Mouse (Mus musculus): ENCODE data around the gene Ntsr1. TPM values are rescaled to one million over a fixed set of nuclear protein-coding genes. Genes with fewer than 3 reads are reported as not detected.

The Ntsr1 gene
- polyA plus RNA-seq, 1 experiment from 2014 or later, result 1.9 TPM

DNA sequence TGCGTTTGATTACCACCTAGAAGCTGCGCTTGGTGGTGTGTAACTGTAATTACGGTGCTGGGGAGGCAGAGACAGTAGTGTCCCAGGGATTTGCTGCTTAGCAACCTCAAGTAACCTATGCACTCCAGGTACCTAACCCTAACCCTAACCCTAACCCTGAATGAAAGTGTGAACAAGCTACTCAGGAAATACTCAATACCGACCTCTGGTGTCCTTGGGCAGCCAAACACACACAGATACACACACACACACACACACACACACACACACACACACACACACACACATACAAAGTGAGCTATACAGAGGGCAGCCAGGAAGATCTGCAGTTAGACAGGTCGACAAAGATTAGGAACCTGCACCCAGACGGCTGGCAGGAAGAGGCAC lies 89.0 kb downstream of the Ntsr1 start:
- H3K9me3 ChIP-seq (replicated peaks; ENCODE audit: control insufficient read depth, low read length), result no peaks in the 10 kb centered on the region
- no peaks in the 10 kb centered on the region for H3K27me3 ChIP-seq (ENCODE audit: control insufficient read depth, insufficient read depth, low read length)
- H3K36me3 ChIP-seq (ENCODE audit: control insufficient read depth, insufficient read depth), result peaks cover 30% of the 10 kb centered on the region
- 47% methylated on average over 6 of the region's 6 CpGs for WGBS
- peaks cover 10% of the 10 kb centered on the region for H3K4me1 ChIP-seq (ENCODE audit: control insufficient read depth, insufficient read depth, low read length)
- 0 out of 2 replicates have a peak, but pooled peaks have one; percentile 7 for ATAC-seq (replicated peaks; ENCODE audit: extremely low read depth, insufficient read depth, low FRiP score)
- H3K27ac ChIP-seq (ENCODE audit: low read length), result peak overlapping the region; percentile 83
- peak overlapping the region; percentile 83 for H3K4me2 ChIP-seq (ENCODE audit: low read depth, low read length)
- peak overlapping the region; percentile 89 for H3K9ac ChIP-seq (ENCODE audit: low read length)
- H3K4me3 ChIP-seq (ENCODE audit: low read length), result peak overlapping the region; percentile 78

GRCm38 (mm10) chr2:180589123-180589831 lies 89.5 kb downstream of the Ntsr1 start, which contains the start of gene Ogfr:
Gene Ogfr, plus strand, starts transcription at chr2:180589245.
- WGBS, result under 1% methylated on average over 66 of the region's 67 CpGs
- H3K27ac ChIP-seq (ENCODE audit: low read length), result peak within 1 kb of the TSS; percentile 83
- H3K9me3 ChIP-seq (replicated peaks; ENCODE audit: control insufficient read depth, low read length), result no peaks in the 10 kb centered on the region
- peak within 1 kb of the TSS; percentile 78 for H3K4me3 ChIP-seq (ENCODE audit: low read length)
- H3K27me3 ChIP-seq (ENCODE audit: control insufficient read depth, insufficient read depth, low read length), result no peaks in the 10 kb centered on the region
- H3K36me3 ChIP-seq (ENCODE audit: control insufficient read depth, insufficient read depth), result peaks cover 34% of the 10 kb centered on the region
- peak within 1 kb of the TSS; percentile 89 for H3K9ac ChIP-seq (ENCODE audit: low read length)
- peak; percentile 94 for ATAC-seq (replicated peaks; ENCODE audit: extremely low read depth, insufficient read depth, low FRiP score)
- peak within 1 kb of the TSS; percentile 83 for H3K4me2 ChIP-seq (ENCODE audit: low read depth, low read length)
- peaks cover 8% of the 10 kb centered on the region for H3K4me1 ChIP-seq (ENCODE audit: control insufficient read depth, insufficient read depth, low read length)

Other genes with a start within 250 kb of the Ntsr1 start
- gene Rps21, start 242.6 kb upstream of the Ntsr1 start, polyA plus RNA-seq (2015; fragmentation: Nextera tagmentation; extraction: Ambion mirVana), result 208 and 247 TPM in 2 replicates
- 6.1 and 9.9 TPM in 2 replicates for gene Cables2, start 226.5 kb upstream of the Ntsr1 start, polyA plus RNA-seq (2015; fragmentation: Nextera tagmentation; extraction: Ambion mirVana)
- gene Rbbp8nl, start 210.1 kb upstream of the Ntsr1 start, polyA plus RNA-seq (2015; fragmentation: Nextera tagmentation; extraction: Ambion mirVana), result 0.05 and 0.22 TPM in 2 replicates
- gene Gata5, start 165.3 kb upstream of the Ntsr1 start, polyA plus RNA-seq (2015; fragmentation: Nextera tagmentation; extraction: Ambion mirVana), result 3.9 and 5.7 TPM in 2 replicates
- gene Slco4a1, start 43.7 kb upstream of the Ntsr1 start, polyA plus RNA-seq (2015; fragmentation: Nextera tagmentation; extraction: Ambion mirVana), result 0.84 and 2.1 TPM in 2 replicates
- gene Mrgbp, start 81.3 kb downstream of the Ntsr1 start, polyA plus RNA-seq (2015; fragmentation: Nextera tagmentation; extraction: Ambion mirVana), result 25.4 and 29.1 TPM in 2 replicates
- 47.3 and 53.0 TPM in 2 replicates for gene Ogfr, start 89.3 kb downstream of the Ntsr1 start, polyA plus RNA-seq (2015; fragmentation: Nextera tagmentation; extraction: Ambion mirVana)
- gene Col9a3, start 97.8 kb downstream of the Ntsr1 start, polyA plus RNA-seq (2015; fragmentation: Nextera tagmentation; extraction: Ambion mirVana), result 11.7 and 13.1 TPM in 2 replicates
- not detected in 2 replicates for gene Tcfl5, start 142.7 kb downstream of the Ntsr1 start, polyA plus RNA-seq (2015; fragmentation: Nextera tagmentation; extraction: Ambion mirVana)
- gene Dido1, start 210.0 kb downstream of the Ntsr1 start, polyA plus RNA-seq (2015; fragmentation: Nextera tagmentation; extraction: Ambion mirVana), result 15.8 and 17.0 TPM in 2 replicates
- 45.7 and 49.4 TPM in 2 replicates for gene Gid8, start 210.1 kb downstream of the Ntsr1 start, polyA plus RNA-seq (2015; fragmentation: Nextera tagmentation; extraction: Ambion mirVana)
- 1.4 and 1.7 TPM in 2 replicates for gene Slc17a9, start 225.3 kb downstream of the Ntsr1 start, polyA plus RNA-seq (2015; fragmentation: Nextera tagmentation; extraction: Ambion mirVana)